Mouse (Mus musculus) small intestine, adult 2 months (tissue): Measurements from ENCODE around the gene Cfap298. TPM values are rescaled to one million over a fixed set of nuclear protein-coding genes. Genes with fewer than 3 reads are reported as not detected.
A peak's percentile ranks its signal among the peaks of the same experiment; 100 is the strongest.

Experiments used
- H3K27ac ChIP-seq: fragments of 200-500 bp; 2 replicates; pipeline ENCODE4 v1.5.1; 2012; ENCODE audit warnings: low read depth, low read length, control low read depth, inconsistent platforms; ENCODE audit not compliant: insufficient read depth
- H3K27me3 ChIP-seq: fragments of 200-500 bp; 2 replicates; pipeline ENCODE4 v1.6.1; 2012; ENCODE audit warnings: mild to moderate bottlenecking, moderate library complexity, low read length, inconsistent platforms; ENCODE audit not compliant: control insufficient read depth, insufficient read depth
- H3K36me3 ChIP-seq: fragments of 200-500 bp; 2 replicates; pipeline ENCODE4 v1.6.1; 2012; ENCODE audit warnings: mild to moderate bottlenecking, low read length, control low read depth, inconsistent platforms; ENCODE audit not compliant: control insufficient read depth, insufficient read depth
- H3K4me1 ChIP-seq: fragments of 200-500 bp; 2 replicates; pipeline ENCODE4 v1.6.1; 2012; ENCODE audit warnings: low read length, inconsistent platforms, mixed read lengths; ENCODE audit not compliant: control insufficient read depth, insufficient read depth, insufficient read length
- H3K4me3 ChIP-seq: fragments of 200-500 bp; 2 replicates; pipeline ENCODE4 v1.5.1; 2012; ENCODE audit warnings: low read depth, mild to moderate bottlenecking, control low read depth, inconsistent platforms, low read length, moderate library complexity
- CTCF ChIP-seq: fragments of 200-500 bp; IDR thresholded peaks from 2 replicates; pipeline ENCODE4 v1.5.1; 2012; ENCODE audit warnings: low read depth, mild to moderate bottlenecking, control low read depth, inconsistent platforms, low read length, moderate library complexity, mixed read lengths; ENCODE audit not compliant: insufficient replicate concordance, insufficient read length; ENCODE audit errors: extremely low read depth
- POLR2A ChIP-seq: fragments of 200-500 bp; IDR thresholded peaks from 2 replicates; pipeline ENCODE4 v1.6.1; 2012; ENCODE audit warnings: low read depth, mild to moderate bottlenecking, control low read depth, inconsistent platforms, low read length, moderate library complexity
- WGBS: fragments of 180-500 bp; shearing (Covaris S2); methylation state at CpG from one replicate; pipeline ENCODE4 v1.1.7; 2018; 5-methylcytosine and 5-hydroxymethylcytosine counted together
- polyA plus RNA-seq: library from polyadenylated mRNA; depleted of rRNA; stranded (reverse); fragments of >200 nt; gene quantifications from 2 replicates; pipeline ENCODE4 v1.2.3, GENCODE M21; 2012; rRNA removed

The Cfap298 gene
- 9.6 and 19.2 TPM in 2 replicates for polyA plus RNA-seq

DNA sequence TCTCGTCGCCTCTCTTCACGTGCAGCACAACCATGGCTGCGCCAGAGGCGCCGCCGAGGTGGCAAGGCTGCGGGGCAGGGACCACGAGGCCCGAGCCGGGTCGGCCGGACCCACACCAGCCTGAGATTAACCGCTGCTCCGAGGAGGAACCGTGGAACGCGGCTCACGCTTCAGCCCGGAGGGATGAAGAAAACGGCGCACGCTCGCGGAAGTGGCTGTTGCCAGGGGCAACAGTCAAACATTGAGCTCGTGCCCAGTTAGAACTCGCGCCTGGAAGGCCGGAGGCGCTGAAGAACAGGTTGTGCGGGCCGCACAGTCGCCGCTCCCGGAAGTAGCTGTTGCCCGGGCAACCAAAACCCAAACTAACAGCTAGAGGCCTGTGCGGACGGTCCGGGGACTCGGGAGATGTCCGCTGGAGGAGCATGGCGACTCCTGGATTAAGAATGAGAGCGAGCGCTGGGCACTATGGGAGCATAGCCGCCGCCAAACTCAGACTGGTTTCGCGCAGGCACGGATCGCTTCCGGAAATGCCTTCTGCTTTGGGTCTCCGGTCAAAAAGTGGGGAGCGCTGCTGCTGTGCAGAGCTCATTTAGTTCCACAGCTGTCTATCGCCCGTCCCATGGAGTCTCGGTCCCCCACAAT, at the start of gene Cfap298:
Gene Cfap298, minus strand, starts transcription at position 428 of the 642 bp plus-strand sequence.
- peak within 1 kb of the TSS; percentile 77 for H3K4me3 ChIP-seq
- H3K36me3 ChIP-seq: peaks cover 8% of the 10 kb centered on the region
- WGBS: under 1% methylated on average over 56 of the region's 56 CpGs
- H3K27ac ChIP-seq: peak within 1 kb of the TSS; percentile 30
- peaks cover 2% of the 10 kb centered on the region for H3K4me1 ChIP-seq
- no peak for TF ChIP-seq CTCF
- TF ChIP-seq POLR2A: peak; percentile 56
- H3K27me3 ChIP-seq: no peaks in the 10 kb centered on the region

DNA sequence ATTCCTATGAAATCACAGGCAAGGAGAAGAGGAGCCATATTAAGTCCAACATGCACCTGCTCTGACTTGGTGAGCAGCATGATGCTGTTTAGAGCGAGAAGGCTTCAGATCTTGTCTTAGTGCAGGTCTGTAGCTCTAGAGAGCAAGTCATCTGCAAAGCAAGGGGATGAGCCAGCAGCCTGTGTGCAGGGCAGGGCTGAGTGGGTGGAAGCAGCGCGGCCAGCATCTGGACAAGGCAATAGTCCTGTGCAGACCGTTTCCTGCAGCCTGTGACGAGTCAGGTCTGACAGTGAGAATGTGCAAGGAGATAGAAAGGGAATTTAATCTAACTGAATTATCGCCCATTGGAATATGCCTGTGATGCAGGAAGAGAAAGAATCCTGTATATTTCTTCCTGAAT, 36.1 kb upstream of the Cfap298 start:
- no peaks in the 10 kb centered on the region for H3K4me1 ChIP-seq
- peaks cover 51% of the 10 kb centered on the region for H3K36me3 ChIP-seq
- WGBS: 90% methylated on average over 6 of the region's 6 CpGs
- no peak overlapping the region for H3K27ac ChIP-seq
- H3K4me3 ChIP-seq: no peak overlapping the region
- TF ChIP-seq CTCF (no peak), POLR2A (no peak)
- no peaks in the 10 kb centered on the region for H3K27me3 ChIP-seq

DNA sequence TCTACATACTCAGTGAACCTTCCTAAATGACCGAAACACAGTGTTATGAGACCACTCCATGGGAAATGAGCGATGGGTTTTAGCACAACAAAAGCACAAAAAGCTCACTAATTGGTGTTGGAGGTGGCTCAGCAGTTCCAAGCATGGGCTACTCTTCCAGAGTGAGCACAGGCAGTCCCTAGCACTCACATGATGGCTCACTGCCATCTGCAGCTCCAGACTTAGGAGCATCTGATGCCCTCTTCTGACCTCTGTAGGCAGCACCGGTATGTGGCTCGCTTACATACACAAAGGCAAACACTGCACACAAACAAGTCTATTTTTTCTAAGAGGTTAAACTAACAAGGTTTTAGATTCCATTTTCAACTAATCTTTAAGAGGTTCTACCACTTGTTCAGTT, 31.3 kb upstream of the Cfap298 start:
- Histone ChIP-seq H3K4me1 (no peaks in the 10 kb centered on the region), H3K36me3 (peaks cover 56% of the 10 kb centered on the region), H3K4me3 (no peak overlapping the region), H3K27ac (no peak overlapping the region), H3K27me3 (no peaks in the 10 kb centered on the region)
- 84% methylated on average over 4 of the region's 4 CpGs for WGBS
- TF ChIP-seq POLR2A (no peak), CTCF (no peak)

DNA sequence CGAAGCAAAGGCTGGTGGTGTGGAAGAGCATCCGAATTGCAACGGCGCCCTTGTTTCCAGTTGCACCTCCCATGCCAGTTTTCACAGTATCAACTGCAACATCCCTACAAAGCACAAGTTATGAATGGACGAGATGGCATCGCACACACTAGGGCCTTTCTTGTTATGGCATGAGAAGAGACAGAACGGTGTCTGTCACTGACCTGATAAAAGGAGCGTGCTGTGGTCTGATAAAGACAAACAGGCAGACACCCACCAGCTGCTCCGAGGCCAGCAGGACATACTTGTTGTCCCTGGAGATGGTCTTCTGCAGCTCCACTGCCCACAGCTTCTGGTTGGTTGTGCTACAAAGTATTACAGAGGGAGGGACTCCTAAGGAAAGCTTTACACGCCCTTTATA, 29.4 kb upstream of the Cfap298 start:
- peaks cover 56% of the 10 kb centered on the region for H3K36me3 ChIP-seq
- H3K27ac ChIP-seq: no peak overlapping the region
- TF ChIP-seq POLR2A: no peak
- TF ChIP-seq CTCF: no peak
- H3K4me1 ChIP-seq: no peaks in the 10 kb centered on the region
- whole genome bisulfite sequencing: 94% methylated on average over 10 of the region's 10 CpGs
- H3K27me3 ChIP-seq: no peaks in the 10 kb centered on the region
- no peak overlapping the region for H3K4me3 ChIP-seq

DNA sequence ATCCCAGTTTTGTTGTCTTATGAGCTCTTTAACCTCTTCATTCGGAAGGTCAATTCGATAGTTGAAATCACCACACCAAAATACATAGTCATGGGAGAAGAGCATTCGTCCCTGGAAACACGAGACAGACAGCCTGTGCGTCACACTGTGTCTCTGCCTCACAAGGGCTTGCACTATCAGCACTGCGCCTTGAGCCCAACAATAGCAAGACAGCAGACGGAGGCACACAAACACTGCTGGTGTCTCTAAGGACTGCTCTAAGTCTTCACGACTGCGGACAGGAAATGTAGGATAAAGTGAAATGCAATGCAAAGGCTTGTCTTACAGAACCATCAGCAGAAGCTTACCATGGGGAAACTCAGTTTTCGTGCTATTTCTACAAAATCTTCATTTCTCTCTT, 29.0 kb upstream of the Cfap298 start:
- H3K4me3 ChIP-seq: no peak overlapping the region
- no peaks in the 10 kb centered on the region for H3K27me3 ChIP-seq
- WGBS: 92% methylated on average over 10 of the region's 10 CpGs
- H3K4me1 ChIP-seq: no peaks in the 10 kb centered on the region
- no peak for TF ChIP-seq CTCF
- TF ChIP-seq POLR2A: no peak
- H3K27ac ChIP-seq: no peak overlapping the region
- H3K36me3 ChIP-seq: peaks cover 51% of the 10 kb centered on the region

DNA sequence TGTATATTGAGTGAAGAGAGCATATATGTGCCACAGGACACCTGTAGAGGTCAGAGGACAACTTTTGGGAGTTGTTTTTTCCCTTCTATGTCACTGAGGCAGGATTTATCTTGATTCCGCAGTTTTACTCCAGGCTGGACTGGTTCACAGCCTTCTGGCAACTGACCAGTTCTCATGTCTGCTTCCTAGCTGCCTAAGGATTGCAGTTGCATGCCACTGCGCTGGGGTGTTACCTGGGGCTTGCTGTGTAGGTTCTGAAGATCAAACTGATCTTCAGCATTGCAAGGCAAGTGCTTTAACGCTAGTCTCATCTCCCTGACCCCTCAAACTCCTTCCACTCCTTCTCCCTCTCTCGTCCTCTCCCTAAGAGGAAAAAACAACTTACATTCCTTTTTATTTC, 28.3 kb upstream of the Cfap298 start:
- Histone ChIP-seq H3K27ac (no peak overlapping the region), H3K4me1 (no peaks in the 10 kb centered on the region), H3K27me3 (no peaks in the 10 kb centered on the region), H3K36me3 (peaks cover 50% of the 10 kb centered on the region), H3K4me3 (no peak overlapping the region)
- TF ChIP-seq CTCF (no peak), POLR2A (no peak)
- 94% methylated on average over 4 of the region's 4 CpGs for WGBS

DNA sequence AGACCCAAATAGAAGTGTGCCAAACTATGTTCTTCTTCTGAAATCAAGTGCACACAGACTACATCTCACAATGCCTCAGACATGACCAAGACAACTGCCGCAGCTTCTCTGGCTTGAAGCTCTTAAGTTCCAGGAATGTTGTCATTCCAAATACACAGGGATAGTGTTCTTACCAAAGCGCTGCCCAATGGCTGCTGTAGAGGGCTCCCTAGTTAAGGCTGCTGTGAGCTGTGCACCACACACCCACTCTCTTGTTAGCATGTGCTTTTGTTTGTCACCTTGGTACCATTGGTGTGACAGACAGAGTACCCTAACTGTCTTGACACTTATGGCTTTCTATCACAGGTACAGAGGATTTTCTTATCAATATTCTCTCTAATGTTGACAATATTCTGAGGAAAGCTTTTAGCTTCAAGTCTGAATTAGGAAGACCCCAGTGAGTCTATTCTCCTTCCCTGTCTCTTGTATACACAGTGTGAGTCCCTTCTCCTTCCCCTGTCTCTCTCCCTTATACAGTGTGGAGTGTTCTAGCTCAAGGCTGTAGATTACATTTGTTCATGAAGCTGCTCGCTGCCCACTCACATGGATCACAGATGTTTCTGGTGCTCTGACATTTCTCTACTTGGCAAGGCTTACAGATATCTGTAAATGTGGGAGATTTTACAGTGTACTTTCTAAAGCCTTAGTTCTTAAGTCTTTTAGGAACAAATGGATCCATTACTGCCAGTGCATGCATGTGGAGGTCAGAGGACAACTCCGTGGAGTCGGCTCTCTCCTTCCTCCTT, 23.6 kb upstream of the Cfap298 start:
- Histone ChIP-seq H3K4me3 (no peak overlapping the region), H3K4me1 (no peaks in the 10 kb centered on the region), H3K27ac (no peak overlapping the region), H3K27me3 (no peaks in the 10 kb centered on the region), H3K36me3 (peaks cover 41% of the 10 kb centered on the region)
- WGBS: 83% methylated on average over 5 of the region's 5 CpGs
- no peak for TF ChIP-seq CTCF
- TF ChIP-seq POLR2A: no peak
